Mouse (Mus musculus) hindbrain, embryonic 14.5 days (tissue): ENCODE measurements at regions not wholly inside any gene's neighbourhood (a gene's known extent, or its start where the extent isn't known, plus 50 kb on each side); places are given as distances from the start of the nearest gene placed in this dataset.

ENCODE experiments used
- ATAC-seq: fragments of 200-750 bp; cut with Nextera tagmentation; 2 replicates; pipeline ENCODE4 v1.8.0; 2017; ENCODE audit warnings: moderate number of reproducible peaks, mild to moderate bottlenecking, moderate TSS enrichment, moderate library complexity; ENCODE audit not compliant: low FRiP score
- DNase-seq: peaks from one replicate; pipeline ENCODE4 v3.0.0-alpha.2; 2015; ENCODE audit warnings: low spot score
- H3K27ac ChIP-seq: fragments of 300-500 bp; sonication (generic); 2 replicates; pipeline ENCODE4 v1.5.1; 2014; ENCODE audit warnings: mild to moderate bottlenecking, moderate library complexity
- H3K27me3 ChIP-seq: fragments of 300-500 bp; sonication (generic); 2 replicates; pipeline ENCODE4 v1.6.1; 2014; ENCODE audit warnings: mild to moderate bottlenecking, low read length, mixed read lengths; ENCODE audit not compliant: control insufficient read depth, insufficient read depth
- H3K36me3 ChIP-seq: fragments of 300-500 bp; sonication (generic); replicated peaks from 2 replicates; pipeline ENCODE4 v1.6.1; 2014; ENCODE audit not compliant: control insufficient read depth, insufficient read depth
- H3K4me1 ChIP-seq: fragments of 300-500 bp; sonication (generic); replicated peaks from 2 replicates; pipeline ENCODE4 v1.6.1; 2014; ENCODE audit warnings: antibody characterized with exemption, low read length, mixed read lengths; ENCODE audit not compliant: control insufficient read depth, insufficient read depth
- H3K4me2 ChIP-seq: fragments of 300-500 bp; sonication (generic); replicated peaks from 2 replicates; pipeline ENCODE4 v1.6.1; 2014; ENCODE audit warnings: mild to moderate bottlenecking, moderate library complexity
- H3K4me3 ChIP-seq: fragments of 300-500 bp; sonication (generic); replicated peaks from 2 replicates; pipeline ENCODE4 v1.5.1; 2014; ENCODE audit warnings: mild to moderate bottlenecking, low read length
- H3K9ac ChIP-seq: fragments of 300-500 bp; sonication (generic); 2 replicates; pipeline ENCODE4 v1.6.1; 2014
- H3K9me3 ChIP-seq: fragments of 300-500 bp; sonication (generic); 2 replicates; pipeline ENCODE4 v1.6.1; 2016; ENCODE audit warnings: low read length; ENCODE audit not compliant: control insufficient read depth
- WGBS: fragments of 180-500 bp; shearing (Covaris S2); extraction: QIAGEN DNeasy Blood & Tissue Kit; methylation state at CpG from one replicate; pipeline ENCODE4 v1.1.7; 2014; 5-methylcytosine and 5-hydroxymethylcytosine counted together

GRCm38 (mm10) chr1:83645606-83646005 is 237.6 kb upstream of the Sphkap start:
- Histone ChIP-seq H3K36me3 (no peaks in the 10 kb centered on the region), H3K4me3 (no peak overlapping the region), H3K27ac (no peak overlapping the region), H3K27me3 (no peaks in the 10 kb centered on the region), H3K4me2 (no peak overlapping the region), H3K4me1 (no peaks in the 10 kb centered on the region), H3K9ac (no peak overlapping the region), H3K9me3 (no peaks in the 10 kb centered on the region)
- DNase-seq: no peak
- ATAC-seq: no peak
- WGBS: 61% methylated on average over 1 of the region's 1 CpGs

- Histone ChIP-seq H3K4me3 (no peak overlapping the region), H3K9me3 (no peaks in the 10 kb centered on the region), H3K9ac (no peak overlapping the region), H3K36me3 (no peaks in the 10 kb centered on the region), H3K27me3 (no peaks in the 10 kb centered on the region), H3K4me1 (no peaks in the 10 kb centered on the region), H3K27ac (no peak overlapping the region), H3K4me2 (no peak overlapping the region)
- DNase-seq: no peak
- no peak for ATAC-seq
These were observed 234.7 kb upstream of the Sphkap start for GRCm38 (mm10) chr1:83642656-83643055.

GRCm38 (mm10) chr1:83636051-83636450 is 228.1 kb upstream of the Sphkap start:
- no peaks in the 10 kb centered on the region for H3K9me3 ChIP-seq
- WGBS: 63% methylated on average over 3 of the region's 3 CpGs
- no peaks in the 10 kb centered on the region for H3K4me1 ChIP-seq
- no peak overlapping the region for H3K4me2 ChIP-seq
- no peaks in the 10 kb centered on the region for H3K36me3 ChIP-seq
- no peaks in the 10 kb centered on the region for H3K27me3 ChIP-seq
- no peak overlapping the region for H3K9ac ChIP-seq
- no peak overlapping the region for H3K27ac ChIP-seq
- H3K4me3 ChIP-seq: no peak overlapping the region
- DNase-seq (no peak), ATAC-seq (no peak)

DNA sequence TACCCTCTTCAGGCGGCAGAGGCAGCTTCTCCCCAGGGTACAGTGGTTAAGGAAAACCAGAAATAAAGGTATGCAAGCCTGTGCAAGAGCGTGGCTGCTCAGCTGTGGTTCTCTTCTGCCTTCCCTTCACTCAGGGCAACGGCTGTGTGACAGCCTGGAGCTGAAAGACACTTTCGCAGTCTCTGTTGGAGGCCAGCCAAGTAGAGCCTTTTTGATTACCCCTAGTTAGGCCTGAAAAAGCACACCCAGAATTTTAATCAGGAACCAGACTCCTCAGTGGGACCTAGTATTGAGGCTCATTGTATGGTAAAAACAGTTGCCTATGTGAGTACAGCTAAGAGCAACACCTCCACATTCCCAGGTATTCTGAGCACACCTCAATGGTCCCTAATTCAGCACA is 223.8 kb upstream of the Sphkap start:
- H3K9me3 ChIP-seq: no peaks in the 10 kb centered on the region
- H3K9ac ChIP-seq: no peak overlapping the region
- H3K27me3 ChIP-seq: no peaks in the 10 kb centered on the region
- 32% methylated on average over 4 of the region's 4 CpGs for WGBS
- ATAC-seq (peak; percentile 80; the same call in 1 of the 2 replicates), DNase-seq (peak; percentile 49)
- H3K27ac ChIP-seq: 0 out of 2 replicates have a peak overlapping the region, but pooled peaks have one; percentile 48
- no peaks in the 10 kb centered on the region for H3K36me3 ChIP-seq
- no peaks in the 10 kb centered on the region for H3K4me1 ChIP-seq
- H3K4me3 ChIP-seq: no peak overlapping the region
- peak overlapping the region; percentile 26 for H3K4me2 ChIP-seq

GRCm38 (mm10) chr1:83631394-83631793 is 223.4 kb upstream of the Sphkap start:
- H3K4me3 ChIP-seq: no peak overlapping the region
- ATAC-seq: peak; percentile 64; the same call in 1 of the 2 replicates
- peak overlapping the region; percentile 26 for H3K4me2 ChIP-seq
- no peaks in the 10 kb centered on the region for H3K4me1 ChIP-seq
- 57% methylated on average over 7 of the region's 7 CpGs for WGBS
- H3K9me3 ChIP-seq: no peaks in the 10 kb centered on the region
- no peak for DNase-seq
- no peak overlapping the region for H3K9ac ChIP-seq
- 0 out of 2 replicates have a peak overlapping the region, but pooled peaks have one; percentile 48 for H3K27ac ChIP-seq
- H3K36me3 ChIP-seq: no peaks in the 10 kb centered on the region
- no peaks in the 10 kb centered on the region for H3K27me3 ChIP-seq

DNA sequence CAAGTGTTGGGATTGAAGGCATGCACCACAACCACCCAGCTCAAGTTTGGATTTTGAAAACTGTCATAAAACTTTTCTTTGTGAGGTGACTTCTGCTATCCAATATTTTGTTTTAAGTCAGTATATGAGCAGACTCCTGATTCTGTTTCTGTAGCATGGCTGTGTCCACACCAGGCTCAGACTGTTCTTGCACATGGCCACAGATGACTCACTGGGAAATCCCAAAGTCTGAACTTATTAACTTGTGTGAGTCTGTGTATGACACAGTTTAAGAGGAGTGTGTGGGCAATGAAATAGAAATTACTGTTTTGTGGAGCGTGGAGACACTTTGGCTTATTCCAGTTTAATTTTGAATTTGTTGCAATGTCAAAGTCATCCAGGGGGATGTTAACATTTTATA is 179.3 kb upstream of the Sphkap start:
- no peak overlapping the region for H3K9ac ChIP-seq
- H3K4me1 ChIP-seq: no peaks in the 10 kb centered on the region
- ATAC-seq: no peak
- 98% methylated on average over 1 of the region's 1 CpGs for WGBS
- H3K27me3 ChIP-seq: no peaks in the 10 kb centered on the region
- no peak overlapping the region for H3K27ac ChIP-seq
- DNase-seq: no peak
- no peak overlapping the region for H3K4me2 ChIP-seq
- H3K9me3 ChIP-seq: no peaks in the 10 kb centered on the region
- no peak overlapping the region for H3K4me3 ChIP-seq
- no peaks in the 10 kb centered on the region for H3K36me3 ChIP-seq

- Histone ChIP-seq H3K27me3 (no peaks in the 10 kb centered on the region), H3K36me3 (no peaks in the 10 kb centered on the region), H3K4me2 (no peak overlapping the region), H3K27ac (no peak overlapping the region), H3K9ac (no peak overlapping the region), H3K4me3 (no peak overlapping the region), H3K4me1 (no peaks in the 10 kb centered on the region), H3K9me3 (no peaks in the 10 kb centered on the region)
- DNase-seq: no peak
- WGBS: 90% methylated on average over 4 of the region's 4 CpGs
- no peak for ATAC-seq
These were observed 175.0 kb upstream of the Sphkap start for GRCm38 (mm10) chr1:83583041-83583440.

- no peak overlapping the region for H3K4me3 ChIP-seq
- no peak overlapping the region for H3K4me2 ChIP-seq
- H3K9ac ChIP-seq: no peak overlapping the region
- ATAC-seq (no peak), DNase-seq (no peak)
- H3K27me3 ChIP-seq: no peaks in the 10 kb centered on the region
- no peak overlapping the region for H3K27ac ChIP-seq
- no peaks in the 10 kb centered on the region for H3K4me1 ChIP-seq
- no peaks in the 10 kb centered on the region for H3K36me3 ChIP-seq
- no peaks in the 10 kb centered on the region for H3K9me3 ChIP-seq
- WGBS: 94% methylated on average over 5 of the region's 5 CpGs
These were observed 162.0 kb upstream of the Sphkap start for GRCm38 (mm10) chr1:83569991-83570390.

DNA sequence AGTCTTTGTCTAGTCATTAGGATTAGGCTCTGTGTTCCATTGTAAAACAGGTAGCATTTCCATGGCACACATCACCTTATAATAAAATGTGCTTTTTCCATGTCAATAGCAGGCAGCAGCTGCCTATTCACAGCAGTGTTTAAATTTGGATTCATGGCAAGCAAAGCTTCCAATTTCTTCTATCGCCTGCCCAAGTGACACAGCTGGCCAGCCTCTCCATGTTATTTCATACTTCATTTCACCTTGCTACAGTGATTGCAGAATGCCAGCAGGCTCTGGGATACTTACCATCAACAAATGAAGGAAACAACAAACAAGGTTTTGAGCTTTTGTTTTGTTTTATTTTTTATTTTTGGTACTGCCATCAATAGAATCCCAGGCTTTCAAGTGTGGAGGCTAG is 160.7 kb upstream of the Sphkap start:
- WGBS: 46% methylated on average over 1 of the region's 1 CpGs
- no peak for DNase-seq

GRCm38 (mm10) chr1:83551617-83552016 is 143.6 kb upstream of the Sphkap start:
- no peaks in the 10 kb centered on the region for H3K36me3 ChIP-seq
- no peak overlapping the region for H3K27ac ChIP-seq
- H3K4me3 ChIP-seq: no peak overlapping the region
- H3K27me3 ChIP-seq: no peaks in the 10 kb centered on the region
- no peak overlapping the region for H3K9ac ChIP-seq
- H3K9me3 ChIP-seq: no peaks in the 10 kb centered on the region
- no peak overlapping the region for H3K4me2 ChIP-seq
- DNase-seq (no peak), ATAC-seq (no peak)
- H3K4me1 ChIP-seq: no peaks in the 10 kb centered on the region

More for the DNA sequence above, 160.7 kb upstream of the Sphkap start:
- no peaks in the 10 kb centered on the region for H3K27me3 ChIP-seq
- H3K4me3 ChIP-seq: no peak overlapping the region
- no peak overlapping the region for H3K4me2 ChIP-seq
- no peaks in the 10 kb centered on the region for H3K4me1 ChIP-seq
- no peaks in the 10 kb centered on the region for H3K9me3 ChIP-seq
- H3K27ac ChIP-seq: no peak overlapping the region
- H3K36me3 ChIP-seq: no peaks in the 10 kb centered on the region
- no peak overlapping the region for H3K9ac ChIP-seq
- no peak for ATAC-seq
